Mouse (Mus musculus) midbrain, postnatal 0 days (tissue): ENCODE measurements at regions not wholly inside any gene's neighbourhood (a gene's known extent, or its start where the extent isn't known, plus 50 kb on each side); places are given as distances from the start of the nearest gene placed in this dataset.
"Not testable (repeated sequence)": the region's sequence is repeated elsewhere in the genome, so short reads cannot be mapped to it uniquely, and the experiment has no call there.

Experiments used
- ATAC-seq: fragments of 200-750 bp; cut with Nextera tagmentation; 2 replicates; pipeline ENCODE4 v1.8.0; 2017; ENCODE audit warnings: moderate number of reproducible peaks, mild to moderate bottlenecking, moderate TSS enrichment, moderate library complexity; ENCODE audit not compliant: low FRiP score
- DNase-seq: peaks from one replicate; pipeline ENCODE4 v3.0.0-alpha.2; 2015; ENCODE audit warnings: low spot score
- H3K27ac ChIP-seq: fragments of 300-500 bp; sonication (generic); 2 replicates; pipeline ENCODE4 v1.5.1; 2014; ENCODE audit warnings: low read depth, mild to moderate bottlenecking, low read length, mixed read lengths
- H3K27me3 ChIP-seq: fragments of 300-500 bp; sonication (generic); 2 replicates; pipeline ENCODE4 v1.6.1; 2014; ENCODE audit warnings: low read length, control low read depth, mixed read lengths; ENCODE audit not compliant: insufficient read depth
- H3K36me3 ChIP-seq: fragments of 300-500 bp; sonication (generic); 2 replicates; pipeline ENCODE4 v1.6.1; 2014; ENCODE audit warnings: low read length, control low read depth, mixed read lengths; ENCODE audit not compliant: insufficient read depth
- H3K4me1 ChIP-seq: fragments of 300-500 bp; sonication (generic); 2 replicates; pipeline ENCODE4 v1.6.1; 2014; ENCODE audit warnings: mild to moderate bottlenecking, control low read depth, antibody characterized with exemption, low read length, mixed read lengths; ENCODE audit not compliant: insufficient read depth
- H3K4me2 ChIP-seq: fragments of 300-500 bp; sonication (generic); 2 replicates; pipeline ENCODE4 v1.6.1; 2014; ENCODE audit warnings: low read depth, mild to moderate bottlenecking, low read length, mixed read lengths; ENCODE audit not compliant: poor library complexity, severe bottlenecking
- H3K4me3 ChIP-seq: fragments of 300-500 bp; sonication (generic); 2 replicates; pipeline ENCODE4 v1.5.1; 2014; ENCODE audit warnings: low read depth, mild to moderate bottlenecking, low read length, moderate library complexity
- H3K9ac ChIP-seq: fragments of 300-500 bp; sonication (generic); replicated peaks from 2 replicates; pipeline ENCODE4 v1.6.1; 2014; ENCODE audit warnings: mild to moderate bottlenecking, low read length, moderate library complexity, mixed read lengths; ENCODE audit not compliant: poor library complexity, severe bottlenecking
- H3K9me3 ChIP-seq: fragments of 300-500 bp; sonication (generic); 2 replicates; pipeline ENCODE4 v1.6.1; 2016; ENCODE audit warnings: low read length, control low read depth
- CTCF ChIP-seq: IDR thresholded peaks from 2 replicates; pipeline ENCODE4 v1.5.1; 2016; ENCODE audit warnings: antibody characterized with exemption, mild to moderate bottlenecking
- WGBS: fragments of 180-500 bp; shearing (Covaris S2); extraction: QIAGEN DNeasy Blood & Tissue Kit; methylation state at CpG from one replicate; pipeline ENCODE4 v1.1.7; 2014; 5-methylcytosine and 5-hydroxymethylcytosine counted together

DNA sequence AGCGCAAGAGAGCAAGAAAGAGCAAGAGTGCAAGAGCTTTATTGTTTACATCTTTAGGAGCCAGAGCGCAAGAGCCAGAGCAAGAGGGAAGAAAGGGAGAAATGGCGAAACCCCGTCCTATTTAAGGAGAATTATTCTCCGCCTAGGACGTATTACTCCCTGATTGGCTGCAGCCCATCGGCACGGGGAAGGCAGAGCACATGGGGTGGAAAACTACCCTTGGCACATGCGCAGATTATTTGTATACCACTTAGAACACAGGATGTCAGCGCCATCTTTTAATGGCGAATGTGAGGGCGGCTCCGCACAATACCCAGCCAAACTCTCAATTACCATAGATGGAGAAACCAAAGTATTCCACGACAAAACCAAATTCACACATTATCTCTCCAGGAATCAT is 2464.4 kb upstream of the Pcdh20 start:
- H3K27me3 ChIP-seq, H3K36me3 ChIP-seq: not testable (repeated sequence)

DNA sequence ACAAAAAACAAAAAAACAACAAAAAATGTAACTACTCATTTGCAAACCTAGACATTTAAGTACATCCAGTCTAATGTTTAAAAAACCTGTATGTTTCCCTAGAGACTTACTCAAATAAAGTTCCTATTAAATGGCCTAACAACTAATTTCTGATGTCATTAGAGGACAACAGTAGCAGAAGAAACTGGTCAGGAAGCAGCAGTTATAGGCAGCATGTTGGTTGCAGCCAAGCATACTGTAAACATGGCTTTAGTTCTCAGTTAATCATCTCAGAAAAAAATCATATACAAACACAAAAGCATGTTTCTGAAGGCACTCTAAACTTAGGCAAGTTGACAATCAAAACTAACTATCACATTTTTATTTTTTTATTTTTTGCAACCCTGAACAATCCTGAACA is 2434.1 kb upstream of the Pcdh20 start:
- Histone ChIP-seq H3K27ac (no peak overlapping the region), H3K4me3 (no peak overlapping the region), H3K4me2 (no peak overlapping the region), H3K36me3 (no peaks in the 10 kb centered on the region), H3K4me1 (no peaks in the 10 kb centered on the region), H3K9me3 (no peaks in the 10 kb centered on the region), H3K9ac (no peak overlapping the region), H3K27me3 (no peaks in the 10 kb centered on the region)
- ATAC-seq (no peak), DNase-seq (no peak)
- no peak for TF ChIP-seq CTCF

More for the DNA sequence above, 2464.4 kb upstream of the Pcdh20 start:
- not testable (repeated sequence) for H3K4me3 ChIP-seq, H3K9ac ChIP-seq, H3K27ac ChIP-seq, DNase-seq, ATAC-seq, H3K4me2 ChIP-seq, H3K9me3 ChIP-seq, H3K4me1 ChIP-seq
- WGBS: 95% methylated on average over 14 of the region's 14 CpGs

DNA sequence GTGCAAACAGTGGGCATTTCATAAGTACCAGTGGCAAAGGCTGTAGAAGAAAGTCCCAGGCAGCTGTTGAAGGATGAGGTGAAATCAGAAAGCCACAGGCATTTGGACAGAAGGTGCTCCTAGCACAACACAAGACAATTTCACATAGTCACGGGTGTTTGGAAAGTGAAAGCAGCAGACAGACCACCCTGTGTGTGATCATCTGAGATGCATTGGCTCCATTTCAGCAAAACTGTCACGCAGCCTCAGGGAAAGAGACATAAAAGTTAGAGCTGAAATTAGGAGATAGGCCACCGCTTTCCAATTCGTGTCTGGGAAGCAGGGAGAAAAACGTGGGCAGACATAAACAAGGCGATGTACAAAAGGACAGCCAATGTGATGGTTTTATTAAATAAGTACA is 2418.5 kb upstream of the Pcdh20 start:
- H3K27me3 ChIP-seq: no peaks in the 10 kb centered on the region
- ATAC-seq: no peak; the same call in 1 of the 2 replicates
- H3K4me3 ChIP-seq: no peak overlapping the region
- WGBS: 60% methylated on average over 6 of the region's 6 CpGs
- no peaks in the 10 kb centered on the region for H3K9me3 ChIP-seq
- H3K4me1 ChIP-seq: no peaks in the 10 kb centered on the region
- no peaks in the 10 kb centered on the region for H3K36me3 ChIP-seq
- H3K27ac ChIP-seq: no peak overlapping the region
- no peak overlapping the region for H3K4me2 ChIP-seq
- peak; percentile 50 for DNase-seq
- TF ChIP-seq CTCF: no peak
- H3K9ac ChIP-seq: no peak overlapping the region
